Mouse (Mus musculus) MEL (cell line): ENCODE results near the gene Fbxo7. TPM values are rescaled to one million over a fixed set of nuclear protein-coding genes. Genes with fewer than 3 reads are reported as not detected.

Experiments used
- DNase-seq: peaks from one replicate; pipeline ENCODE4 v3.0.0; 2011; ENCODE audit warnings: low read depth, low spot score
- H3K27ac ChIP-seq: 2 replicates; pipeline ENCODE4 v1.5.1; 2012; ENCODE audit warnings: low read depth, mild to moderate bottlenecking, control low read depth, low read length, moderate library complexity; ENCODE audit not compliant: control insufficient read depth
- H3K27me3 ChIP-seq, 2 experiments: fragments of 150-350 bp in 1 of 2; sonication (generic) in 1 of 2; 2 replicates each; pipeline ENCODE4 v1.6.1; 2012; ENCODE audit warnings: low read length in 2 of 2, mild to moderate bottlenecking in 2 of 2, improper control_type of control experiment in 1 of 2, moderate library complexity in 1 of 2; ENCODE audit not compliant: insufficient read depth in 2 of 2, control insufficient read depth in 1 of 2
- H3K36me3 ChIP-seq, 2 experiments: 2 replicates each; pipeline ENCODE4 v1.6.1; 2012 to 2014; ENCODE audit warnings: low read length in 2 of 2, improper control_type of control experiment in 1 of 2, inconsistent platforms in 1 of 2, mild to moderate bottlenecking in 1 of 2; ENCODE audit not compliant: insufficient read depth in 2 of 2, control insufficient read depth in 1 of 2
- H3K4me1 ChIP-seq, 2 experiments: fragments of 150-350 bp in 1 of 2; sonication (generic) in 1 of 2; 2 replicates each; pipeline ENCODE4 v1.6.1; 2012; ENCODE audit warnings: low read length in 2 of 2, improper control_type of control experiment in 1 of 2, mild to moderate bottlenecking in 1 of 2; ENCODE audit not compliant: insufficient read depth in 2 of 2, control insufficient read depth in 1 of 2
- H3K4me3 ChIP-seq, 2 experiments: fragments of 150-350 bp in 1 of 2; sonication (generic) in 1 of 2; 2 replicates each; pipeline ENCODE4 v1.5.1; 2012; ENCODE audit warnings: low read depth in 2 of 2, low read length in 2 of 2, mild to moderate bottlenecking in 2 of 2, moderate library complexity in 2 of 2, control low read depth in 1 of 2, improper control_type of control experiment in 1 of 2; ENCODE audit not compliant: control insufficient read depth in 1 of 2, insufficient read depth in 1 of 2
- H3K79me2 ChIP-seq: 2 replicates; pipeline ENCODE4 v1.6.1; 2012; ENCODE audit warnings: mild to moderate bottlenecking, low read length, moderate library complexity; ENCODE audit not compliant: control insufficient read depth, poor library complexity, insufficient read depth
- H3K9ac ChIP-seq: 2 replicates; pipeline ENCODE4 v1.6.1; 2012; ENCODE audit warnings: low read depth, mild to moderate bottlenecking, control low read depth, low read length, moderate library complexity; ENCODE audit not compliant: control insufficient read depth, poor library complexity, severe bottlenecking
- H3K9me3 ChIP-seq: fragments of 150-350 bp; sonication (generic); replicated peaks from 2 replicates; pipeline ENCODE4 v1.6.1; 2012; ENCODE audit warnings: mild to moderate bottlenecking, low read length, improper control_type of control experiment, moderate library complexity; ENCODE audit not compliant: insufficient read depth
- BHLHE40 ChIP-seq: IDR thresholded peaks from 2 replicates; pipeline ENCODE4 v1.6.1; 2012; ENCODE audit warnings: low read depth, mild to moderate bottlenecking, inconsistent platforms, low read length, improper control_type of control experiment, borderline replicate concordance
- CHD1 ChIP-seq: IDR thresholded peaks from 2 replicates; pipeline ENCODE4 v1.6.1; 2012; ENCODE audit warnings: low read depth, mild to moderate bottlenecking, inconsistent platforms, low read length, improper control_type of control experiment
- ELF1 ChIP-seq: IDR thresholded peaks from 2 replicates; pipeline ENCODE4 v1.6.1; 2014; ENCODE audit warnings: low read depth, mild to moderate bottlenecking, inconsistent platforms, low read length, improper control_type of control experiment, moderate library complexity
- EP300 ChIP-seq, 2 experiments: IDR thresholded peaks; 2 replicates each; pipeline ENCODE4 v1.6.1; 2011; ENCODE audit warnings: improper control_type of control experiment in 2 of 2, low read length in 2 of 2, low read depth in 1 of 2, mild to moderate bottlenecking in 1 of 2
- GABPA ChIP-seq: IDR thresholded peaks from 2 replicates; pipeline ENCODE4 v1.6.1; 2012; ENCODE audit warnings: low read depth, mild to moderate bottlenecking, inconsistent platforms, low read length, improper control_type of control experiment, moderate library complexity
- GATA1 ChIP-seq: IDR thresholded peaks from 2 replicates; pipeline ENCODE4 v1.6.1; 2011; ENCODE audit warnings: low read depth, low read length, improper control_type of control experiment
- HCFC1 ChIP-seq: IDR thresholded peaks from 2 replicates; pipeline ENCODE4 v1.6.1; 2012; ENCODE audit warnings: low read depth, mild to moderate bottlenecking, inconsistent platforms, low read length, improper control_type of control experiment, moderate library complexity
- KAT2A ChIP-seq: conservative IDR thresholded peaks from 2 replicates; pipeline ENCODE4 v1.6.1; 2012; ENCODE audit warnings: low read depth, low read length, improper control_type of control experiment, inconsistent platforms
- MAFK ChIP-seq: IDR thresholded peaks from 2 replicates; pipeline ENCODE4 v1.6.1; 2011; ENCODE audit warnings: low read depth, mild to moderate bottlenecking, low read length, improper control_type of control experiment, borderline replicate concordance
- MAZ ChIP-seq: IDR thresholded peaks from 2 replicates; pipeline ENCODE4 v1.6.1; 2012; ENCODE audit warnings: low read depth, mild to moderate bottlenecking, inconsistent platforms, low read length, improper control_type of control experiment
- MXI1 ChIP-seq: IDR thresholded peaks from 2 replicates; pipeline ENCODE4 v1.6.1; 2011; ENCODE audit warnings: mild to moderate bottlenecking, low read depth, low read length, improper control_type of control experiment
- MYC ChIP-seq: IDR thresholded peaks from 2 replicates; pipeline ENCODE4 v1.6.1; 2011; ENCODE audit warnings: low read depth, mild to moderate bottlenecking, low read length, improper control_type of control experiment, moderate library complexity
- NELFE ChIP-seq: IDR thresholded peaks from 2 replicates; pipeline ENCODE4 v1.6.1; 2011; ENCODE audit warnings: low read depth, low read length, improper control_type of control experiment
- NRF1 ChIP-seq: IDR thresholded peaks from 2 replicates; pipeline ENCODE4 v1.6.1; 2014; ENCODE audit warnings: low read depth, mild to moderate bottlenecking, inconsistent platforms, low read length, improper control_type of control experiment, moderate library complexity; ENCODE audit not compliant: poor library complexity, insufficient read depth, severe bottlenecking
- POLR2A ChIP-seq, 2 experiments: IDR thresholded peaks; 2 replicates each; pipeline ENCODE4 v1.6.1; 2011 to 2012; ENCODE audit warnings: low read length in 2 of 2, mild to moderate bottlenecking in 2 of 2, control low read depth in 1 of 2, improper control_type of control experiment in 1 of 2, low read depth in 1 of 2, moderate library complexity in 1 of 2; ENCODE audit not compliant: control insufficient read depth in 1 of 2, insufficient read depth in 1 of 2, poor library complexity in 1 of 2
- POLR2AphosphoS2 ChIP-seq: IDR thresholded peaks from 2 replicates; pipeline ENCODE4 v1.6.1; 2011; ENCODE audit warnings: low read length, improper control_type of control experiment
- RCOR1 ChIP-seq: IDR thresholded peaks from 2 replicates; pipeline ENCODE4 v1.6.1; 2012; ENCODE audit warnings: low read depth, mild to moderate bottlenecking, inconsistent platforms, low read length, improper control_type of control experiment
- TCF12 ChIP-seq: IDR thresholded peaks from 2 replicates; pipeline ENCODE4 v1.6.1; 2014; ENCODE audit warnings: low read depth, mild to moderate bottlenecking, inconsistent platforms, low read length, improper control_type of control experiment, moderate library complexity
- USF1 ChIP-seq: IDR thresholded peaks from 2 replicates; pipeline ENCODE4 v1.6.1; 2014; ENCODE audit warnings: low read depth, mild to moderate bottlenecking, inconsistent platforms, low read length, improper control_type of control experiment, moderate library complexity
- ZC3H11A ChIP-seq: IDR thresholded peaks from 2 replicates; pipeline ENCODE4 v1.6.1; 2012; ENCODE audit warnings: low read depth, mild to moderate bottlenecking, inconsistent platforms, low read length, improper control_type of control experiment
- ZMIZ1 ChIP-seq: IDR thresholded peaks from 2 replicates; pipeline ENCODE4 v1.6.1; 2012; ENCODE audit warnings: low read depth, mild to moderate bottlenecking, inconsistent platforms, low read length, improper control_type of control experiment, moderate library complexity
- ZNF384 ChIP-seq: IDR thresholded peaks from 2 replicates; pipeline ENCODE4 v1.6.1; 2012; ENCODE audit warnings: low read depth, mild to moderate bottlenecking, inconsistent platforms, low read length, improper control_type of control experiment
- polyA plus RNA-seq, 2 experiments: library from polyadenylated mRNA; stranded (reverse) in 1 of 2; unstranded in 1 of 2; fragments of >175 nt in 1 of 2; fragments of >200 nt in 1 of 2; gene quantifications; 2 replicates each; pipeline versions ENCODE4 v1.2.1 to v1.2.4; 2012; ENCODE audit warnings: low replicate concordance in 2 of 2, low read depth in 1 of 2; ENCODE audit not compliant: insufficient read length in 2 of 2, insufficient read depth in 1 of 2, missing spikeins in 1 of 2
- total RNA-seq: library from RNA; depleted of rRNA; stranded (reverse); fragments of 300-350 nt; gene quantifications from 2 replicates; pipeline ENCODE4 v1.2.3, GENCODE M21; 2012

Gene Fbxo7
- total and polyA plus RNA-seq, 3 experiments = 24.5 to 131 (median 34.8) TPM

GRCm38 (mm10) chr10:85972915-85973314, 48.9 kb upstream of the Fbxo7 start:
- no peak for TF ChIP-seq EP300 (IDR thresholded peaks at IDR 0.05; ENCODE audit: low read depth in 1 of 2, low read length in 2 of 2)
- no peak for TF ChIP-seq CHD1
- no peak for TF ChIP-seq ZMIZ1
- TF ChIP-seq MAFK = no peak
- TF ChIP-seq NELFE = no peak
- TF ChIP-seq ZNF384 = no peak
- TF ChIP-seq TCF12 = no peak
- no peak for TF ChIP-seq MYC
- no peak overlapping the region for H3K9ac ChIP-seq
- no peaks in the 10 kb centered on the region for H3K9me3 ChIP-seq
- DNase-seq = no peak
- no peak overlapping the region for H3K4me3 ChIP-seq
- H3K36me3 ChIP-seq = no peaks in the 10 kb centered on the region
- H3K27ac ChIP-seq = no peak overlapping the region
- H3K27me3 ChIP-seq = no peaks in the 10 kb centered on the region; a peak in 2 of 4 replicates
- no peaks in the 10 kb centered on the region for H3K79me2 ChIP-seq
- H3K4me1 ChIP-seq = no peaks in the 10 kb centered on the region

GRCm38 (mm10) chr10:85989412-85990115, 32.2 kb upstream of the Fbxo7 start:
- H3K4me1 ChIP-seq = no peaks in the 10 kb centered on the region
- H3K27me3 ChIP-seq = peaks cover 0 to 2% of the 10 kb centered on the region in 2 experiments; a peak in 2 of 4 replicates
- no peak overlapping the region for H3K27ac ChIP-seq
- no peak for DNase-seq
- no peaks in the 10 kb centered on the region for H3K36me3 ChIP-seq
- H3K79me2 ChIP-seq = no peaks in the 10 kb centered on the region
- H3K9ac ChIP-seq = no peak overlapping the region
- no peaks in the 10 kb centered on the region for H3K9me3 ChIP-seq
- H3K4me3 ChIP-seq = no peak overlapping the region
- TF ChIP-seq USF1 = no peak
- TF ChIP-seq BHLHE40 = no peak
- no peak for TF ChIP-seq TCF12
- no peak for TF ChIP-seq KAT2A
- no peak for TF ChIP-seq RCOR1
- no peak for TF ChIP-seq ZMIZ1
- TF ChIP-seq POLR2A (IDR thresholded peaks at IDR 0.05; ENCODE audit: control insufficient read depth in 1 of 2, insufficient read depth in 1 of 2, low read depth in 1 of 2, low read length in 2 of 2, poor library complexity in 1 of 2) = no peak
- no peak for TF ChIP-seq NRF1
- TF ChIP-seq NELFE = no peak
- no peak for TF ChIP-seq GABPA
- TF ChIP-seq GATA1 = no peak
- no peak for TF ChIP-seq ZC3H11A
- TF ChIP-seq ZNF384 = no peak
- TF ChIP-seq ELF1 = no peak
- TF ChIP-seq MAZ = no peak
- no peak for TF ChIP-seq POLR2AphosphoS2
- TF ChIP-seq MXI1 = no peak
- no peak for TF ChIP-seq HCFC1
